Mouse (Mus musculus) embryonic facial prominence, embryonic 10.5 days (tissue): ENCODE results near the gene Kdm1a. TPM values are rescaled to one million over a fixed set of nuclear protein-coding genes. Genes with fewer than 3 reads are reported as not detected.

Experiments
- DNase-seq: peaks from one replicate; pipeline ENCODE4 v3.0.0-alpha.2; 2017; ENCODE audit warnings: low spot score
- H3K27ac ChIP-seq: fragments of 300-500 bp; sonication (generic); replicated peaks from 2 replicates; pipeline ENCODE4 v1.5.1; 2016; ENCODE audit warnings: mild to moderate bottlenecking
- H3K27me3 ChIP-seq: fragments of 300-500 bp; sonication (generic); replicated peaks from 2 replicates; pipeline ENCODE4 v1.6.1; 2016; ENCODE audit warnings: low read depth, mild to moderate bottlenecking; ENCODE audit not compliant: poor library complexity, severe bottlenecking
- H3K36me3 ChIP-seq: fragments of 300-500 bp; sonication (generic); replicated peaks from 2 replicates; pipeline ENCODE4 v1.6.1; 2016; ENCODE audit warnings: mild to moderate bottlenecking, moderate library complexity
- H3K4me1 ChIP-seq: fragments of 300-500 bp; sonication (generic); 2 replicates; pipeline ENCODE4 v1.6.1; 2016
- H3K4me3 ChIP-seq: fragments of 300-500 bp; sonication (generic); 2 replicates; pipeline ENCODE4 v1.5.1; 2016; ENCODE audit warnings: mild to moderate bottlenecking, moderate library complexity
- H3K9me3 ChIP-seq: fragments of 300-500 bp; sonication (generic); 2 replicates; pipeline ENCODE4 v1.6.1; 2016; ENCODE audit warnings: mild to moderate bottlenecking
- WGBS: fragments of 180-500 bp; shearing (Covaris S2); methylation state at CpG from one replicate; pipeline ENCODE4 v1.1.7; 2016; 5-methylcytosine and 5-hydroxymethylcytosine counted together
- polyA plus RNA-seq: library from polyadenylated mRNA; unstranded; fragments of >200 nt; fragmentation: Nextera tagmentation; extraction: Ambion mirVana; gene quantifications from 2 replicates; pipeline ENCODE4 v1.2.1, GENCODE M21; 2016

The Kdm1a gene
- polyA plus RNA-seq, 1 experiment from 2014 or later = 54.2 TPM

DNA sequence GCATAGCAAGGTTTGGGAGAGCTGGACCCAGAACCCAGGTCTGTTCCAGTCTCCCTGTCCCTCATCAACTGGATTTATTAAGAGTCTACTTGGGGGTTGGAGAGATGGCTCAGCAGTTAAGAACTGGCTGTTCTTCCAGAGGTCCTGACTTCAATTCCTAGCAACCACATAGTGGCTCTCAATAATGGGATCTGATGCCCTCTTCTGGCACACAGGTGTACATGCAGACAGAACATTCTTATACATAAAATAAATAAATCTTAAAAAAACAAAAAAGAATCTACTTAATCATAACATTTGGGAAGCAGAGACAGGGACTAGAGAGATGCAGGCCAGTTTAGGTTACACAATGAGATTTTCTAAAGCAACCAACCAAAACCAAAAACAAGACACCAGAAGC, 33.5 kb upstream of the Kdm1a start:
- H3K36me3 ChIP-seq = no peaks in the 10 kb centered on the region
- peaks cover 24% of the 10 kb centered on the region for H3K4me1 ChIP-seq
- H3K9me3 ChIP-seq = no peaks in the 10 kb centered on the region; the same call in 1 of the 2 replicates
- no peak for DNase-seq
- no peak overlapping the region for H3K27ac ChIP-seq
- H3K4me3 ChIP-seq = no peak overlapping the region
- peaks cover 56% of the 10 kb centered on the region for H3K27me3 ChIP-seq

DNA sequence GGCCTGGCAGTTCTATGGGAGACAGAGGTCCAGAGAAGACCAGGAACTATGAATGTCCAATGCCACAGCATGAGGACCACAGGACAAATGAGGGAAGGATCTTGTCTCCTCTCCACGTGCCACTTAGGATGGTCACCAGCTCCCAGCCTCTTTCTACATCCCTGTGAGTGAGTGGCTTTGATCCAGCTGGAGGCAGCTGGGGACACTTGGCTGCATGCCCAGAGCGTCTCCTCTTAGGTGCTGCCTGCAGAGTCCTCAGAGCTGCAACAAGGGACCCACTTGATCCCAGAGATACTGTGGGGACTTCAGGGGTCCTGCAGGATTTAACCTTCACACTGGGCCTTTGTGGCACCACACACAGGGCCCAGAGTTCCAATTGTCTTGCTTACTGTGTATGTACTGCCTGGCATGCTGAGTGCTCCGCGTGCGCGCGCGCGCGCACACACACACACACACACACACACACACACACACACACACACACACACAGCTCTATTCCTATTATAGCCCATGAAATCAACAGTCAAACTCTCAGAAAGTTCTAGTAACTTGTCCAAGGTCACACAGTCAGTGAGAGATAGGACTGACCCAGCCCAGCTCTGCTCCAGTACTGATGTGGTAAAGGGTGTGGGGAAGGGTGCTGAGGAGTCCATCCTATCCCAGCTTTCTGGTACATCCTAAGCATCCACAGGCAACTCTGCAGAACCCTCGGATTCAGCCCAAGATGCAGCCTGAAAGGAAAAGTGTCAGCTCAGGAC, 28.9 kb upstream of the Kdm1a start:
- H3K27ac ChIP-seq = no peak overlapping the region
- no peak overlapping the region for H3K4me3 ChIP-seq
- no peaks in the 10 kb centered on the region; the same call in 1 of the 2 replicates for H3K9me3 ChIP-seq
- 87% methylated on average over 11 of the region's 11 CpGs for WGBS
- H3K27me3 ChIP-seq = peaks cover 12% of the 10 kb centered on the region
- no peak for DNase-seq
- H3K36me3 ChIP-seq = no peaks in the 10 kb centered on the region
- no peaks in the 10 kb centered on the region for H3K4me1 ChIP-seq

DNA sequence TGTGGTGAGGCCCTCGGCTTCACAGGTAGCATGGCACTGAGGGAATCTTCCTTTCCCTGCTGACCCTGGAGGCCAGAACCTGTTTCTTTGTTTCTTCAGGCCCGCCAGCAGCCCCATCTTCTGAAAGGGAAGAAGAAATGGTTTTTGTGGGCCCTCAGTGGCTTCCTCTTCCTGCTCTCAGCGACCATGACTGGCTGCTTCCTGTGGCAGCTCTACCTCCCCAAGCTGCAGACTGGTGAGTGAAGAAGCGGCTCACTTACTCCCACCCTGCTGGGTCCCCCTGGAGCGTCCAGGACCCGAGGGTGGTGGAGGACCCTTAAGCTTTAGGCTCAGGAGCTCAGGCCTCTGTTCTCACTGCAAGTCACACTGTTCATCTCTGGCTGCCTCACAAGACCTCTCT, 24.1 kb upstream of the Kdm1a start:
- no peak for DNase-seq
- Histone ChIP-seq H3K9me3 (no peaks in the 10 kb centered on the region), H3K4me3 (no peak overlapping the region), H3K27me3 (no peaks in the 10 kb centered on the region), H3K36me3 (no peaks in the 10 kb centered on the region), H3K27ac (no peak overlapping the region), H3K4me1 (no peaks in the 10 kb centered on the region)
- 68% methylated on average over 6 of the region's 6 CpGs for WGBS

DNA sequence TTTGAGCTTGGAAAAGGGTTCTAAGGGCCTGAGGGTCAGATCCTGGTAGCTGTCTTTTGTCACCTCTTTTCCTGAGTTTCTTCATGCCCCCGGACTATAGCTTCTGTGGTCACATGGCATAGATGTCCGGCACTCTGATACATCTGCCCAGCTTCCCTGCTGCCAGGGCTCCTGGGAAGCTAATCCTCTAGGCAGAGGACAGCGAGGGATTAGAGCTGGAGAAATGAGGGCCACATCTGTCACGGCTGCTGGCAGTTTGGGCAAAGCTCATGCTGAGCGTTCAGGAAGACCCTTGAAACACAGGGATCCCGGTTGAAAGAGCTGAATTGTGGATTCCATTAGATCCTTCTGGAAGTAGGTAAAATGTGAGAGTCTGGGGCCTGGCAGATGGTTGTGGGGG, 19.9 kb upstream of the Kdm1a start, which contains the start of gene Lactbl1:
Gene Lactbl1, plus strand, starts transcription at position 234 of the 400 bp plus-strand sequence.
- no peak within 1 kb of the TSS for H3K27ac ChIP-seq
- H3K36me3 ChIP-seq = no peaks in the 10 kb centered on the region
- WGBS = 36% methylated on average over 6 of the region's 6 CpGs
- DNase-seq = no peak
- H3K4me3 ChIP-seq = no peak within 1 kb of the TSS
- peaks cover 11% of the 10 kb centered on the region for H3K4me1 ChIP-seq
- H3K9me3 ChIP-seq = no peaks in the 10 kb centered on the region
- no peaks in the 10 kb centered on the region for H3K27me3 ChIP-seq

DNA sequence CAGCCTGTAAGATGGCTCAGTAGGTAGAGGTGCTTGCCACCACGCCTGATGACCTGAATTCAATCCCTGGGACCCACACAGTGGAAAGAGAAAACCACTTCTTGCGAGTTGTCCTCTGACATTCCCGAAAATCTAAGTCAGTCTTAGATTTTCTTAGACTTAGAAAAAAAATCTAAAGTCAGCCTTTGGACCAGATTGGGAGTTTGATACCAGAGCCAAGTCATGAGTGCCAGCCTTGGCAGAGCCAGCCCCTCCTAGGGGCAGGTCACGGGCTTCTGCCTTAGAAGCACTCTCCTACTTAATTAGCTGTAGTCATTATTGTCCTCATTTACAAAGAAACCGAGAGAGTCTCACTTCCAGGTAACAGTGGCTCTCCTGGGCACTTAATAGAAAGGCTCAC, 19.4 kb upstream of the Kdm1a start:
- no peaks in the 10 kb centered on the region for H3K36me3 ChIP-seq
- DNase-seq = no peak
- H3K27ac ChIP-seq = no peak overlapping the region
- H3K27me3 ChIP-seq = no peaks in the 10 kb centered on the region
- no peaks in the 10 kb centered on the region for H3K9me3 ChIP-seq
- H3K4me1 ChIP-seq = peaks cover 11% of the 10 kb centered on the region
- 55% methylated on average over 5 of the region's 5 CpGs for whole genome bisulfite sequencing
- no peak overlapping the region for H3K4me3 ChIP-seq

DNA sequence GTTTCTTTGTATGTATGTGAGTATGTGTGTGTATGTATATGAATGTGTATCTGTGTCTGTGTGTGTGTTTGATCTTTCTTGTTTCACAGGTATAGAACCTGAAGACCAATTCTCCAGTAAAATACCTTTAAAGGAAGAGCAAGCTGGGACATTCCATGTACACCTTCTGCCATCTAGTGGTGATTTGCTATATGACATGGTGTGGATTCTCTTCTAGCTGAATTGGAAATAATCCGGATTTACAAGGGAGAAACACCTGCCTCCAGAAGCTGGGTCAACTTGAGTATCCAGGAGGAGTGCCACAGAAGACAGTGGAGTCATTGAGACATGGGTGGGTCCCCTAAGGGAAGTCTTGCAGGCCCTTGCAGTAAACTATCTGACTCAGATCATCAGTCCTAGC, 18.8 kb upstream of the Kdm1a start:
- H3K36me3 ChIP-seq = no peaks in the 10 kb centered on the region
- H3K27me3 ChIP-seq = no peaks in the 10 kb centered on the region
- WGBS = 0% methylated on average over 1 of the region's 1 CpGs
- no peaks in the 10 kb centered on the region for H3K9me3 ChIP-seq
- H3K4me1 ChIP-seq = peaks cover 11% of the 10 kb centered on the region
- no peak overlapping the region for H3K27ac ChIP-seq
- H3K4me3 ChIP-seq = no peak overlapping the region
- no peak for DNase-seq

DNA sequence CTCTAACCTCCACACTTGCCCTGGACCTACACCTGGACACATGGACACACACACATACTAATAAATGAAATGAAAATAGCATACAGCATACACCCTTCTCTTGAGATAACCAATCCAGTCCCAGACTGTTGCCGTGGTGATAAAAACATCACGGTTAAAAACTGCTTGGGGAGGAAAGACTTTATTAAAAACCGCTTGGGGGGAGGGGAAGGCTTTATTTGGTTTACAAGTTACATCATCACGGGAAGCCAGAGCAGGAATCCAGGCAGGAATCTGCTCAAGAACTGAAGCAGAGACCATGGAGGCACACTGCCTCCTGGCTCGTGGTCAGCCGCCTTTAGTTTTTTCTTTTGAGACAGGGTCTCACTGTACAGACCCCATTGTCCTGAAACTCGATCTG, 11.1 kb upstream of the Kdm1a start:
- Histone ChIP-seq H3K27me3 (no peaks in the 10 kb centered on the region), H3K4me1 (peaks cover 2% of the 10 kb centered on the region; the same call in 1 of the 2 replicates), H3K27ac (no peak overlapping the region), H3K9me3 (no peaks in the 10 kb centered on the region), H3K36me3 (no peaks in the 10 kb centered on the region), H3K4me3 (no peak overlapping the region)
- no peak for DNase-seq
- WGBS = 69% methylated on average over 7 of the region's 7 CpGs

DNA sequence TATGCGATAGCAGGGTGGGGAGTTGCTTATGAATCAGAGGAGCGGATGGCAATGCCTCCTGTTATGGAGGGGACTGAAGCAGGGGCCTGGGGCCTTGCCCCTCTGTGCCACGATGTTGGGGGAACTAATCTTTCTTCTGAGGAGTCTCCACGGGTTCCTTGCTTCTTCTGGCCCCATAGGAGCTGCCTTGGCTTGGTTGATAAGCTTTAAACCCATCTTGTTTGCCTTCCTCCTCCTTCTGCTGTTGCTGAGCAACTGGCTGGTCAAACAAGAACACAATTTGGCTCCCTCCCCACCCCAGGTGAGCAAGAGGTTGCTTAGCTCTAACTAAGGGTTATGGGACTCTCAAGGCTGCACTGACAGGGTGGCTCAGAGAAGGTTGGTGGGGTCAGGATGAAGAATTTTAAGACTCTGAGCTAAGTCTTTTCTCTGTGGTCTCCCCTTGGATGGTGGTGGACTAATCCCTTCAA, 7.9 kb upstream of the Kdm1a start, which contains the start of gene Tex46:
Gene Tex46, plus strand, starts transcription at position 51 of the 470 bp plus-strand sequence.
- 67% methylated on average over 4 of the region's 4 CpGs for WGBS
- H3K36me3 ChIP-seq = no peaks in the 10 kb centered on the region

DNA sequence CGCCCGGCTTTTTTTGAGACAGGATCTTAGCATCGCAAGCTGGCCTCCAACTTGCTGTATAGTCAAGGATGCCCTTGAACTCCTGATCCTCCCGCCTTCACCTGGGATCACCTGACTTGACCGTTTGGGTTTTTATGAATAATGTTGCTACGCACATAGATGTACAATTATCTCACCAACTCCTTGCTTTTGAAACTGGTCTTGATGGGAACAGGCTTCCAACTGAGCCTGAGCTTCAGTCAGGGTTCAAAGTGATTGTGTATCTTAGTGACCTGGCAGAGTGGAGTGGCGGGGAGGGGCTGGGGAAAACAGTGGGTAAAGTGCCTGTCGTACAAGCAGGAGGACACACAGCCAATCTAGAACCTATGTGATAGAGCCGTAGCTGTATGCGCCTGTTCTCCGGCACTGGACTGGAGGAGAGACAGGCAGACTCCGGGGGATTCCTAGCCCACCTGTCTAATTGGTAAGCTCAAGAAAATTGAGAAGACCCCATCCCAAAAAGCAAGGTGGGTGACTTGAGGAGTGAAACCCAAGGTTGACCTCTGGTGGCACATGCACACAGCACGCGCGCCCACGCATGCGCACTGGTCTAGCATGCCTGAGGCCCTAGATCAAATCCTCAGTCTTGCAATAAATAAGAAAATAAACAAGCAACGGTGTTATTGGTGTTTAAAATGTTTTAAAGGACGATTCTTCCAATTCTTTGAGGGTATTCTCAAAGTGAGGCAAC, 3.4 kb upstream of the Kdm1a start:
- Histone ChIP-seq H3K4me1 (peaks cover 5% of the 10 kb centered on the region), H3K27ac (no peak overlapping the region), H3K36me3 (no peaks in the 10 kb centered on the region), H3K27me3 (no peaks in the 10 kb centered on the region), H3K9me3 (no peaks in the 10 kb centered on the region), H3K4me3 (no peak overlapping the region)
- DNase-seq = no peak
- 91% methylated on average over 19 of the region's 19 CpGs for WGBS

More for the DNA sequence above, 7.9 kb upstream of the Kdm1a start, which contains the start of gene Tex46:
- Histone ChIP-seq H3K4me1 (no peaks in the 10 kb centered on the region), H3K27me3 (no peaks in the 10 kb centered on the region), H3K4me3 (no peak within 1 kb of the TSS), H3K9me3 (no peaks in the 10 kb centered on the region), H3K27ac (no peak within 1 kb of the TSS)
- DNase-seq = no peak

DNA sequence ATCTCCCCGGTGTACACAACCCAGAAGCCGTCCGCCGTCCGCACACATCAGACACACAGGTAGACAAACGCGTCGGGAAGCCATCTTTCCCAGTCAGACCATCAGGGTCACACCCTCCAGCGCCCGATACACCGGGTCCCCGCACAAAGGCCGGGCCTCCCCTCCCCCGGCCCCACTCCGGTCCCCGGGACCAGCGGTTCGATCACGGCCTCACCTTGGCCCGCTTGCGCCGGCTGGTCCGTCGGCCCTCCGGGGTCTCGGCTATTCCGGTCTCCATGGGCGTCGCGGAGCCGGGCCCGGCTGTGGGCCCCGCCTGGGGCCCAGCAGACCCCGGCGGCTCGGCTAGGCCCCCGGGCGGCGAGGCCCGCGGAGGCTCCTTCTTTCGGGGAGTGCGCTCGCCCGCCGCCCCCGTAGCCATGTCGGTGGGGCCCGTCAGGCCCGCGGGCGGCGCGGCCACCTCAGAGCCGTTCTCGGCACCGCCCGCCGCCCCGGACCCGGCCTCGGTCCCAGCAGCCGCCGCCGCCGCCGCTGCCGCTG, 437 bp downstream of the Kdm1a start:
- peaks cover 26% of the 10 kb centered on the region for H3K36me3 ChIP-seq
- WGBS = under 1% methylated on average over 68 of the region's 68 CpGs
- H3K4me1 ChIP-seq = peaks cover 15% of the 10 kb centered on the region
- no peaks in the 10 kb centered on the region for H3K9me3 ChIP-seq
- peak overlapping the region; percentile 98 for H3K27ac ChIP-seq
- peak overlapping the region; percentile 99 for H3K4me3 ChIP-seq
- no peaks in the 10 kb centered on the region for H3K27me3 ChIP-seq
- DNase-seq = peak; percentile 76

DNA sequence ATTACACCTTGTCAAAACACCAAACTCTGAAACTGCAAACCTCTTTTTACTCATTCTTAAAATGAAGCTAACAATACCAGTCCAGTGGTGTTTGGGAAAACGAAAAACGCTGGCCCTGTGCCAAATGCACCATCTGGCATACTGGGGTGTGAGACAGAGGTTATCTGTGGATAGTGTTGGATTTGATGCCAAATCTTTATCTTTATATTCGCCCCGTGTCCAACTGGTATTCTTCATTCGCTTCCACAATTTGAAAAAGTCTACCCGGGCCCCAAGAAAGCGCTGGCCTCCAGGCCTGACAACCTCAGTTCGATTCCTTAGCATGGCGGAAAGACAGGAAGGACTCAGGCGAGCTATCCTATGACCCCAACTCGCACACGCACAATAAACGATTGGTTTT, 1.0 kb downstream of the Kdm1a start:
- DNase-seq = peak; percentile 42
- Histone ChIP-seq H3K4me3 (peak overlapping the region; percentile 99), H3K9me3 (no peaks in the 10 kb centered on the region), H3K4me1 (peaks cover 15% of the 10 kb centered on the region), H3K27ac (peak overlapping the region; percentile 98), H3K36me3 (peaks cover 26% of the 10 kb centered on the region), H3K27me3 (no peaks in the 10 kb centered on the region)
- 5% methylated on average over 13 of the region's 13 CpGs for whole genome bisulfite sequencing

DNA sequence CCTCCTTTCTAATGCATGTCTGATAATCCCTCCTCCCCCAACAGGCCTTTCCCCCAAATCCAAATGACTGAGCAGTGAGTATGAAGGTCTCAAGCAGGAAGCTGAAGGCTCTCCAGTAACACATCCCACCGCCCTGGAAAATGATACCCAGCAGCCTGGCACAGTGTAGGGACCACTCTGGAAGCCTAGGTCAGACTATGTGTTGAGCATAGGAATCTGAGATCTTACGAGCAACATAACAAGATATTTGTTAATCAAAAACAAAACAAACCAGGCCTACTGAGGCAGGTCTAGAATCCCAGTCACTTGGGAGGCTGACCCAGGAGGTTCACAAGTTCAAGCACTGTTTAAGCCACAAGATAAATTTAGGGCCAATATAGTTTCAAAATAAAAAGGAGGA, 2.0 kb downstream of the Kdm1a start:
- peak overlapping the region; percentile 99 for H3K4me3 ChIP-seq
- H3K27me3 ChIP-seq = no peaks in the 10 kb centered on the region
- H3K27ac ChIP-seq = no peak overlapping the region
- 91% methylated on average over 2 of the region's 2 CpGs for whole genome bisulfite sequencing
- H3K9me3 ChIP-seq = no peaks in the 10 kb centered on the region
- peaks cover 26% of the 10 kb centered on the region for H3K36me3 ChIP-seq
- no peak for DNase-seq
- peaks cover 15% of the 10 kb centered on the region for H3K4me1 ChIP-seq
